Mouse (Mus musculus): ENCODE measurements around the gene Gpr87.

DNA sequence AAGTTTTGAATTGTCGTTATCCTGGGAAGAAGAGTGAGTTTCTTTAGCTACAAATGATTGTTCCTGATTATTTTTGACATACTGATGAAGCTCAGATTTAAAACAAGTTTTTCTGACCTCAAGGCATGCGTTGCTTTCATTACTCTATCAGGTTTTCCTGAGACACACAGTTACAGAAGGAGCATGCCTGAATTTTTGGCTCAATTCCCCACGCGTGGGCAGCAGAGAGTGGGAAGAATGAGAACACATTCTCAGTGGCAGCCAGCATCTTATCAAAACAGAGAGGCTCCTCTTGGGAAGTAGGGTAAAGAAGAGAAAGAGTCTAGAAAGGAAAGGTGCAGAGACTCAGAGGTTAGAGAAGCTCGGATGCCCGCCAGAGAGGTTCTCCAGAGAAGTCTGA is 48.5 kb upstream of the Gpr87 start:
- TF ChIP-seq CTCF (IDR thresholded peaks at IDR 0.05; ENCODE audit: extremely low read depth, insufficient read depth, low read length): no peak
- TF ChIP-seq POLR2A (IDR thresholded peaks at IDR 0.05; ENCODE audit: extremely low read depth, insufficient read depth, low read length): no peak

All from cortical plate, adult 2 months (tissue).